Mouse (Mus musculus): ENCODE measurements around the gene Nckipsd. TPM values are rescaled to one million over a fixed set of nuclear protein-coding genes. Genes with fewer than 3 reads are reported as not detected.

Gene Nckipsd
- polyA plus RNA-seq, 1 experiment from 2014 or later = 13.6 TPM

Small RNA genes within 50 kb of the gene (microRNA-seq; reads per million reads assigned to microRNA genes)
- gene Gm23156 = not detected

Other genes starting within 250 kb of the Nckipsd start
- 125 and 136 TPM in 2 replicates for gene Impdh2, start 248.1 kb upstream of the Nckipsd start, polyA plus RNA-seq (2014; fragmentation: Nextera tagmentation; extraction: Ambion mirVana)
- gene Ndufaf3, start 240.9 kb upstream of the Nckipsd start, polyA plus RNA-seq (2014; fragmentation: Nextera tagmentation; extraction: Ambion mirVana) = 82.7 and 105 TPM in 2 replicates
- 188 and 190 TPM in 2 replicates for gene Dalrd3, start 238.5 kb upstream of the Nckipsd start, polyA plus RNA-seq (2014; fragmentation: Nextera tagmentation; extraction: Ambion mirVana)
- gene Wdr6, start 229.6 kb upstream of the Nckipsd start, polyA plus RNA-seq (2014; fragmentation: Nextera tagmentation; extraction: Ambion mirVana) = 162 and 187 TPM in 2 replicates
- gene P4htm, start 210.7 kb upstream of the Nckipsd start, polyA plus RNA-seq (2014; fragmentation: Nextera tagmentation; extraction: Ambion mirVana) = 14.5 and 18.1 TPM in 2 replicates
- 37.5 and 42.4 TPM in 2 replicates for gene Arih2, start 159.0 kb upstream of the Nckipsd start, polyA plus RNA-seq (2014; fragmentation: Nextera tagmentation; extraction: Ambion mirVana)
- 23.5 and 24.8 TPM in 2 replicates for gene Slc25a20, start 146.3 kb upstream of the Nckipsd start, polyA plus RNA-seq (2014; fragmentation: Nextera tagmentation; extraction: Ambion mirVana)
- 32.4 and 39.1 TPM in 2 replicates for gene Prkar2a, start 119.1 kb upstream of the Nckipsd start, polyA plus RNA-seq (2014; fragmentation: Nextera tagmentation; extraction: Ambion mirVana)
- 217 and 221 TPM in 2 replicates for gene Ip6k2, start 24.6 kb upstream of the Nckipsd start, polyA plus RNA-seq (2014; fragmentation: Nextera tagmentation; extraction: Ambion mirVana)
- gene Celsr3, start 18.0 kb downstream of the Nckipsd start, polyA plus RNA-seq (2014; fragmentation: Nextera tagmentation; extraction: Ambion mirVana) = 10.7 and 17.6 TPM in 2 replicates
- 10.6 and 14.7 TPM in 2 replicates for gene Slc26a6, start 44.9 kb downstream of the Nckipsd start, polyA plus RNA-seq (2014; fragmentation: Nextera tagmentation; extraction: Ambion mirVana)
- not detected in 2 replicates for gene Tmem89, start 106.3 kb downstream of the Nckipsd start, polyA plus RNA-seq (2014; fragmentation: Nextera tagmentation; extraction: Ambion mirVana)
- 453 TPM in 2 replicates for gene Uqcrc1, start 128.3 kb downstream of the Nckipsd start, polyA plus RNA-seq (2014; fragmentation: Nextera tagmentation; extraction: Ambion mirVana)
- gene Col7a1, start 145.2 kb downstream of the Nckipsd start, polyA plus RNA-seq (2014; fragmentation: Nextera tagmentation; extraction: Ambion mirVana) = 1.1 and 1.2 TPM in 2 replicates
- gene Ucn2, start 177.6 kb downstream of the Nckipsd start, polyA plus RNA-seq (2014; fragmentation: Nextera tagmentation; extraction: Ambion mirVana) = 0.15 and 0.25 TPM in 2 replicates
- 16.0 and 20.8 TPM in 2 replicates for gene Pfkfb4, start 183.4 kb downstream of the Nckipsd start, polyA plus RNA-seq (2014; fragmentation: Nextera tagmentation; extraction: Ambion mirVana)
- 40.8 and 48.9 TPM in 2 replicates for gene Shisa5, start 230.2 kb downstream of the Nckipsd start, polyA plus RNA-seq (2014; fragmentation: Nextera tagmentation; extraction: Ambion mirVana)